Mouse (Mus musculus) intestine, embryonic 15.5 days (tissue): Measurements from ENCODE around the gene Mrpl53. TPM values are rescaled to one million over a fixed set of nuclear protein-coding genes. Genes with fewer than 3 reads are reported as not detected.
"Not testable (repeated sequence)": the region's sequence is repeated elsewhere in the genome, so short reads cannot be mapped to it uniquely, and the experiment has no call there.

Source experiments
- ATAC-seq: fragments of 200-750 bp; cut with Nextera tagmentation; 2 replicates; pipeline ENCODE4 v1.8.0; 2017; ENCODE audit warnings: moderate TSS enrichment, moderate library complexity
- H3K27ac ChIP-seq: fragments of 300-500 bp; sonication (generic); 2 replicates; pipeline ENCODE4 v1.5.1; 2015; ENCODE audit warnings: mild to moderate bottlenecking, inconsistent platforms
- H3K27me3 ChIP-seq: fragments of 300-500 bp; sonication (generic); replicated peaks from 2 replicates; pipeline ENCODE4 v1.6.1; 2015; ENCODE audit warnings: inconsistent platforms
- H3K36me3 ChIP-seq: fragments of 300-500 bp; sonication (generic); 2 replicates; pipeline ENCODE4 v1.6.1; 2015; ENCODE audit warnings: inconsistent platforms
- H3K4me1 ChIP-seq: fragments of 300-500 bp; sonication (generic); replicated peaks from 2 replicates; pipeline ENCODE4 v1.6.1; 2015; ENCODE audit warnings: inconsistent platforms
- H3K4me2 ChIP-seq: fragments of 300-500 bp; sonication (generic); replicated peaks from 2 replicates; pipeline ENCODE4 v1.6.1; 2015; ENCODE audit warnings: mild to moderate bottlenecking, inconsistent platforms
- H3K4me3 ChIP-seq: fragments of 300-500 bp; sonication (generic); replicated peaks from 2 replicates; pipeline ENCODE4 v1.5.1; 2015; ENCODE audit warnings: inconsistent platforms
- H3K9ac ChIP-seq: fragments of 300-500 bp; sonication (generic); 2 replicates; pipeline ENCODE4 v1.6.1; 2015; ENCODE audit warnings: inconsistent platforms
- H3K9me3 ChIP-seq: fragments of 300-500 bp; sonication (generic); 2 replicates; pipeline ENCODE4 v1.6.1; 2016; ENCODE audit warnings: inconsistent platforms
- WGBS: fragments of 180-500 bp; shearing (Covaris S2); methylation state at CpG from one replicate; pipeline ENCODE4 v1.1.7; 2015; 5-methylcytosine and 5-hydroxymethylcytosine counted together
- polyA plus RNA-seq: library from polyadenylated mRNA; unstranded; fragments of >200 nt; fragmentation: Nextera tagmentation; extraction: Ambion mirVana; gene quantifications from 2 replicates; pipeline ENCODE4 v1.2.1, GENCODE M21; 2015

Gene Mrpl53
- polyA plus RNA-seq, 1 experiment from 2014 or later: 123 TPM

GRCm38 (mm10) chr6:83142886-83143285 is 34.0 kb downstream of the Mrpl53 start:
- WGBS: 60% methylated on average over 11 of the region's 11 CpGs
- H3K9ac ChIP-seq: no peak overlapping the region
- H3K27me3 ChIP-seq: no peaks in the 10 kb centered on the region
- H3K4me1 ChIP-seq: peaks cover 24% of the 10 kb centered on the region
- H3K27ac ChIP-seq: no peak overlapping the region
- H3K36me3 ChIP-seq: peaks cover 10% of the 10 kb centered on the region; the same call in 1 of the 2 replicates
- no peak for ATAC-seq
- no peak overlapping the region for H3K4me3 ChIP-seq
- no peak overlapping the region for H3K4me2 ChIP-seq
- H3K9me3 ChIP-seq: no peaks in the 10 kb centered on the region

- H3K4me3 ChIP-seq: no peak overlapping the region
- no peak for ATAC-seq
- WGBS: 62% methylated on average over 2 of the region's 2 CpGs
- peaks cover 12% of the 10 kb centered on the region for H3K4me1 ChIP-seq
- peaks cover 19% of the 10 kb centered on the region; the same call in 1 of the 2 replicates for H3K36me3 ChIP-seq
- H3K9me3 ChIP-seq: no peaks in the 10 kb centered on the region
- no peak overlapping the region for H3K9ac ChIP-seq
- H3K27ac ChIP-seq: no peak overlapping the region
- H3K27me3 ChIP-seq: no peaks in the 10 kb centered on the region
- H3K4me2 ChIP-seq: no peak overlapping the region
These were observed 36.4 kb downstream of the Mrpl53 start for GRCm38 (mm10) chr6:83145209-83145608.

GRCm38 (mm10) chr6:83145805-83146204 is 37.0 kb downstream of the Mrpl53 start:
- no peak overlapping the region for H3K9ac ChIP-seq
- no peak overlapping the region for H3K4me3 ChIP-seq
- WGBS: 63% methylated on average over 9 of the region's 9 CpGs
- peaks cover 12% of the 10 kb centered on the region for H3K4me1 ChIP-seq
- no peak overlapping the region for H3K27ac ChIP-seq
- no peak for ATAC-seq
- no peak overlapping the region for H3K4me2 ChIP-seq
- no peaks in the 10 kb centered on the region for H3K27me3 ChIP-seq
- H3K9me3 ChIP-seq: no peaks in the 10 kb centered on the region
- H3K36me3 ChIP-seq: peaks cover 19% of the 10 kb centered on the region; the same call in 1 of the 2 replicates

- H3K4me2 ChIP-seq: no peak overlapping the region
- no peak for ATAC-seq
- H3K4me1 ChIP-seq: peaks cover 3% of the 10 kb centered on the region
- H3K27ac ChIP-seq: no peak overlapping the region
- H3K4me3 ChIP-seq: no peak overlapping the region
- H3K36me3 ChIP-seq: peaks cover 24% of the 10 kb centered on the region; the same call in 1 of the 2 replicates
- H3K9ac ChIP-seq: no peak overlapping the region
- H3K27me3 ChIP-seq: no peaks in the 10 kb centered on the region
- 68% methylated on average over 7 of the region's 7 CpGs for WGBS
- H3K9me3 ChIP-seq: no peaks in the 10 kb centered on the region
These were observed 38.4 kb downstream of the Mrpl53 start for GRCm38 (mm10) chr6:83147280-83147679.

- no peaks in the 10 kb centered on the region for H3K9me3 ChIP-seq
- no peak for ATAC-seq
- peaks cover 5% of the 10 kb centered on the region for H3K4me1 ChIP-seq
- H3K9ac ChIP-seq: no peak overlapping the region
- H3K4me2 ChIP-seq: no peak overlapping the region
- H3K36me3 ChIP-seq: peaks cover 24% of the 10 kb centered on the region; the same call in 1 of the 2 replicates
- H3K27ac ChIP-seq: no peak overlapping the region
- whole genome bisulfite sequencing: 46% methylated on average over 8 of the region's 8 CpGs
- no peak overlapping the region for H3K4me3 ChIP-seq
- no peaks in the 10 kb centered on the region for H3K27me3 ChIP-seq
These were observed 42.9 kb downstream of the Mrpl53 start for GRCm38 (mm10) chr6:83151721-83152120.

GRCm38 (mm10) chr6:83153038-83153437 is 44.2 kb downstream of the Mrpl53 start:
- no peak overlapping the region for H3K27ac ChIP-seq
- 85% methylated on average over 12 of the region's 12 CpGs for WGBS
- no peak overlapping the region for H3K4me3 ChIP-seq
- 0 out of 2 replicates have a peak, but pooled peaks have one; percentile 11 for ATAC-seq
- H3K9me3 ChIP-seq: no peaks in the 10 kb centered on the region
- H3K9ac ChIP-seq: no peak overlapping the region
- H3K4me1 ChIP-seq: peaks cover 5% of the 10 kb centered on the region
- peaks cover 14% of the 10 kb centered on the region; the same call in 1 of the 2 replicates for H3K36me3 ChIP-seq
- no peaks in the 10 kb centered on the region for H3K27me3 ChIP-seq
- H3K4me2 ChIP-seq: no peak overlapping the region

GRCm38 (mm10) chr6:83153485-83153884 is 44.6 kb downstream of the Mrpl53 start:
- no peak overlapping the region for H3K4me2 ChIP-seq
- no peak overlapping the region for H3K9ac ChIP-seq
- no peak overlapping the region for H3K27ac ChIP-seq
- ATAC-seq: peak; percentile 60
- 69% methylated on average over 5 of the region's 5 CpGs for WGBS
- H3K4me1 ChIP-seq: peaks cover 5% of the 10 kb centered on the region
- H3K27me3 ChIP-seq: no peaks in the 10 kb centered on the region
- H3K36me3 ChIP-seq: peaks cover 14% of the 10 kb centered on the region; the same call in 1 of the 2 replicates
- no peak overlapping the region for H3K4me3 ChIP-seq
- no peaks in the 10 kb centered on the region for H3K9me3 ChIP-seq

- Histone ChIP-seq H3K36me3 (peaks cover 5% of the 10 kb centered on the region; the same call in 1 of the 2 replicates), H3K4me2 (peak overlapping the region; percentile 75), H3K9me3 (no peaks in the 10 kb centered on the region), H3K9ac (peak overlapping the region; percentile 20), H3K4me1 (peaks cover 5% of the 10 kb centered on the region), H3K27me3 (peaks cover 3% of the 10 kb centered on the region), H3K4me3 (peak overlapping the region; percentile 50), H3K27ac (no peak overlapping the region)
- ATAC-seq: peak; percentile 23
- 9% methylated on average over 23 of the region's 23 CpGs for WGBS
These were observed 46.9 kb downstream of the Mrpl53 start for GRCm38 (mm10) chr6:83155552-83156238.

- Histone ChIP-seq H3K4me2 (peak within 1 kb of the TSS; percentile 75), H3K4me1 (peaks cover 6% of the 10 kb centered on the region), H3K36me3 (peaks cover 5% of the 10 kb centered on the region; the same call in 1 of the 2 replicates), H3K27ac (no peak within 1 kb of the TSS), H3K9ac (peak within 1 kb of the TSS; percentile 20), H3K4me3 (peak within 1 kb of the TSS; percentile 50), H3K9me3 (no peaks in the 10 kb centered on the region), H3K27me3 (peaks cover 9% of the 10 kb centered on the region)
- ATAC-seq: peak; percentile 71
- WGBS: 2% methylated on average over 32 of the region's 32 CpGs
These were observed 47.4 kb downstream of the Mrpl53 start, which contains the start of the genes Wdr54 and 1700003E16Rik for GRCm38 (mm10) chr6:83156259-83156684. Wdr54 (minus strand) TSS chr6:83156397. 1700003E16Rik (plus strand) TSS chr6:83156404.

- WGBS: 22% methylated on average over 3 of the region's 3 CpGs
- not testable (repeated sequence) for H3K9ac ChIP-seq, H3K36me3 ChIP-seq, H3K4me3 ChIP-seq, ATAC-seq, H3K27ac ChIP-seq, H3K9me3 ChIP-seq, H3K4me2 ChIP-seq
- Histone ChIP-seq H3K27me3 (peaks cover 23% of the 10 kb centered on the region), H3K4me1 (peaks cover 22% of the 10 kb centered on the region)
These were observed 50.6 kb downstream of the Mrpl53 start for GRCm38 (mm10) chr6:83159456-83159855.
